Mouse (Mus musculus) myocyte (in vitro differentiated cells): ENCODE data around the gene Tex14.

Experiments
- TCF12 ChIP-seq: IDR thresholded peaks from one replicate; pipeline ENCODE4 v1.6.1; 2011; ENCODE audit warnings: mild to moderate bottlenecking, control low read depth; ENCODE audit not compliant: poor library complexity, insufficient read depth, severe bottlenecking
- USF1 ChIP-seq: IDR thresholded peaks from one replicate; pipeline ENCODE4 v1.6.1; 2011; ENCODE audit warnings: low read depth, mild to moderate bottlenecking, control low read depth, moderate library complexity

- TF ChIP-seq USF1, result no peak
- TF ChIP-seq TCF12, result no peak
Observed at GRCm38 (mm10) chr11:87422511-87423340, 17.9 kb downstream of the Tex14 start.
